Mouse (Mus musculus) heart, postnatal 0 days (tissue): ENCODE measurements around the gene Zfp94. TPM values are rescaled to one million over a fixed set of nuclear protein-coding genes. Genes with fewer than 3 reads are reported as not detected.
A peak's percentile ranks its signal among the peaks of the same experiment; 100 is the strongest.

Experiments used
- ATAC-seq: fragments of 200-750 bp; cut with Nextera tagmentation; 2 replicates; pipeline ENCODE4 v1.8.0; 2017; ENCODE audit warnings: low read depth, moderate number of reproducible peaks, moderate library complexity; ENCODE audit not compliant: insufficient read depth
- DNase-seq: peaks from one replicate; pipeline ENCODE4 v3.0.0-alpha.2; 2016; ENCODE audit warnings: low spot score
- H3K27ac ChIP-seq: fragments of 300-500 bp; sonication (generic); 2 replicates; pipeline ENCODE4 v1.5.1; 2014; ENCODE audit warnings: low read depth, mild to moderate bottlenecking
- H3K27me3 ChIP-seq: fragments of 300-500 bp; sonication (generic); 2 replicates; pipeline ENCODE4 v1.6.1; 2014; ENCODE audit warnings: low read length, mixed read lengths; ENCODE audit not compliant: control insufficient read depth, insufficient read depth
- H3K36me3 ChIP-seq: fragments of 300-500 bp; sonication (generic); replicated peaks from 2 replicates; pipeline ENCODE4 v1.6.1; 2014; ENCODE audit warnings: low read length, mixed read lengths; ENCODE audit not compliant: control insufficient read depth, insufficient read depth
- H3K4me1 ChIP-seq: fragments of 300-500 bp; sonication (generic); 2 replicates; pipeline ENCODE4 v1.6.1; 2014; ENCODE audit warnings: antibody characterized with exemption; ENCODE audit not compliant: control insufficient read depth, insufficient read depth
- H3K4me2 ChIP-seq: fragments of 300-500 bp; sonication (generic); 2 replicates; pipeline ENCODE4 v1.6.1; 2014; ENCODE audit warnings: low read depth, mild to moderate bottlenecking, low read length, moderate library complexity
- H3K4me3 ChIP-seq: fragments of 300-500 bp; sonication (generic); 2 replicates; pipeline ENCODE4 v1.5.1; 2014; ENCODE audit warnings: low read depth, low read length
- H3K9ac ChIP-seq: fragments of 300-500 bp; sonication (generic); replicated peaks from 2 replicates; pipeline ENCODE4 v1.6.1; 2014; ENCODE audit warnings: low read depth, low read length, mixed read lengths
- H3K9me3 ChIP-seq: fragments of 300-500 bp; sonication (generic); replicated peaks from 2 replicates; pipeline ENCODE4 v1.6.1; 2016; ENCODE audit warnings: low read length; ENCODE audit not compliant: control insufficient read depth
- CTCF ChIP-seq: IDR thresholded peaks from 2 replicates; pipeline ENCODE4 v1.5.1; 2016; ENCODE audit warnings: antibody characterized with exemption, control low read depth, low read depth
- EP300 ChIP-seq: IDR thresholded peaks from 2 replicates; pipeline ENCODE4 v1.6.1; 2016; ENCODE audit warnings: antibody characterized with exemption, low read depth
- WGBS: fragments of 180-500 bp; shearing (Covaris S2); extraction: QIAGEN DNeasy Blood & Tissue Kit; methylation state at CpG from one replicate; pipeline ENCODE4 v1.1.7; 2014; 5-methylcytosine and 5-hydroxymethylcytosine counted together
- microRNA-seq: library from miRNA; unstranded; fragments of <30 nt; microRNA quantifications from one replicate; pipeline ENCODE4, GENCODE M21; 2016
- polyA plus RNA-seq: library from polyadenylated mRNA; unstranded; fragments of >200 nt; fragmentation: Nextera tagmentation; extraction: Ambion mirVana; gene quantifications from 2 replicates; pipeline ENCODE4 v1.2.1, GENCODE M21; 2015
- total RNA-seq: library from RNA; depleted of rRNA; stranded (reverse); fragments of >200 nt; gene quantifications from 2 replicates; pipeline ENCODE4 v1.2.3, GENCODE M21; 2014; ENCODE audit warnings: low replicate concordance; rRNA removed

The Zfp94 gene
- total and polyA plus RNA-seq, 2 experiments from 2014 or later, result 0.95 to 2.9 TPM

- no peaks in the 10 kb centered on the region for H3K27me3 ChIP-seq
- peak within 1 kb of the TSS; percentile 67 for H3K9ac ChIP-seq
- H3K9me3 ChIP-seq, result no peaks in the 10 kb centered on the region
- peak within 1 kb of the TSS; percentile 78 for H3K4me2 ChIP-seq
- H3K4me3 ChIP-seq, result peak within 1 kb of the TSS; percentile 64
- H3K4me1 ChIP-seq, result 0 out of 2 replicates have a peak, but pooled peaks cover 3% of the 10 kb centered on the region
- peak; percentile 92 for ATAC-seq
- H3K27ac ChIP-seq, result no peak within 1 kb of the TSS
- TF ChIP-seq EP300 (no peak), CTCF (no peak)
- peak; percentile 87 for DNase-seq
- 0 out of 2 replicates have a peak, but pooled peaks cover 5% of the 10 kb centered on the region for H3K36me3 ChIP-seq
- WGBS, result 19% methylated on average over 21 of the region's 21 CpGs
Measured at GRCm38 (mm10) chr7:24254633-24255474, 61.6 kb downstream of the Zfp94 start, which contains the start of gene Zfp108. Gene Zfp108 (plus strand): TSS chr7:24254794.

- Histone ChIP-seq H3K4me3 (peak overlapping the region; percentile 64), H3K4me2 (peak overlapping the region; percentile 78), H3K9me3 (no peaks in the 10 kb centered on the region), H3K27ac (no peak overlapping the region), H3K4me1 (0 out of 2 replicates have a peak, but pooled peaks cover 3% of the 10 kb centered on the region), H3K9ac (peak overlapping the region; percentile 67), H3K27me3 (no peaks in the 10 kb centered on the region), H3K36me3 (no peaks in the 10 kb centered on the region)
- ATAC-seq (peak; percentile 38; the same call in 1 of the 2 replicates), DNase-seq (no peak)
- TF ChIP-seq EP300 (no peak), CTCF (no peak)
- 65% methylated on average over 9 of the region's 9 CpGs for WGBS
Measured at GRCm38 (mm10) chr7:24253779-24254615, 62.5 kb downstream of the Zfp94 start.

Small RNA genes lying within 50 kb of the gene (microRNA-seq; reads per million reads assigned to microRNA genes)
- not detected for gene Gm27592

Other genes with a start within 250 kb of the Zfp94 start
- gene Zfp180, start 234.7 kb downstream of the Zfp94 start, total RNA-seq, result 10.3 and 19.5 TPM in 2 replicates
- gene Zfp180, start 234.7 kb downstream of the Zfp94 start, polyA plus RNA-seq, result 6.9 and 7.1 TPM in 2 replicates
- gene Zfp112, start 204.4 kb downstream of the Zfp94 start, total RNA-seq, result 2.2 and 4.3 TPM in 2 replicates
- 3.8 and 3.9 TPM in 2 replicates for gene Zfp112, start 204.4 kb downstream of the Zfp94 start, polyA plus RNA-seq
- gene Zfp235, start 182.5 kb downstream of the Zfp94 start, total RNA-seq, result 7.7 and 8.6 TPM in 2 replicates
- 4.9 and 5.6 TPM in 2 replicates for gene Zfp235, start 182.5 kb downstream of the Zfp94 start, polyA plus RNA-seq
- gene Zfp114, start 141.6 kb downstream of the Zfp94 start, total RNA-seq, result 0.19 and 1.1 TPM in 2 replicates
- gene Zfp114, start 141.6 kb downstream of the Zfp94 start, polyA plus RNA-seq, result 0.42 and 0.86 TPM in 2 replicates
- gene Zfp111, start 105.2 kb downstream of the Zfp94 start, total RNA-seq, result 2.2 and 3.5 TPM in 2 replicates
- gene Zfp111, start 105.2 kb downstream of the Zfp94 start, polyA plus RNA-seq, result 2.4 and 2.7 TPM in 2 replicates
- gene Zfp109, start 79.1 kb downstream of the Zfp94 start, total RNA-seq, result 2.7 and 6.6 TPM in 2 replicates
- gene Zfp109, start 79.1 kb downstream of the Zfp94 start, polyA plus RNA-seq, result 1.1 and 1.2 TPM in 2 replicates
- gene Zfp108, start 61.9 kb downstream of the Zfp94 start, total RNA-seq, result 1.1 and 2.5 TPM in 2 replicates
- 1.1 and 1.5 TPM in 2 replicates for gene Zfp108, start 61.9 kb downstream of the Zfp94 start, polyA plus RNA-seq
- 6.8 and 7.8 TPM in 2 replicates for gene Zfp93, start 46.2 kb downstream of the Zfp94 start, total RNA-seq
- 4.1 and 5.0 TPM in 2 replicates for gene Zfp93, start 46.2 kb downstream of the Zfp94 start, polyA plus RNA-seq
- gene Zfp61, start 15.4 kb downstream of the Zfp94 start, total RNA-seq, result 3.4 and 14.6 TPM in 2 replicates
- gene Zfp61, start 15.4 kb downstream of the Zfp94 start, polyA plus RNA-seq, result 6.7 and 6.8 TPM in 2 replicates
- not detected in 2 replicates for gene Tescl, start 17.3 kb upstream of the Zfp94 start, total RNA-seq
- gene Tescl, start 17.3 kb upstream of the Zfp94 start, polyA plus RNA-seq, result 0.14 TPM in 1 of 2 replicates, not detected in the other
- gene Lypd5, start 32.5 kb upstream of the Zfp94 start, total RNA-seq, result not detected in 2 replicates
- not detected in 2 replicates for gene Lypd5, start 32.5 kb upstream of the Zfp94 start, polyA plus RNA-seq
- 0.69 and 2.0 TPM in 2 replicates for gene Kcnn4, start 53.6 kb upstream of the Zfp94 start, total RNA-seq
- 0.85 and 0.98 TPM in 2 replicates for gene Kcnn4, start 53.6 kb upstream of the Zfp94 start, polyA plus RNA-seq
- 15.5 and 30.2 TPM in 2 replicates for gene Smg9, start 83.0 kb upstream of the Zfp94 start, total RNA-seq
- gene Smg9, start 83.0 kb upstream of the Zfp94 start, polyA plus RNA-seq, result 13.1 and 13.5 TPM in 2 replicates
- not detected in 2 replicates for gene Irgc1, start 135.6 kb upstream of the Zfp94 start, total RNA-seq
- not detected in 2 replicates for gene Irgc1, start 135.6 kb upstream of the Zfp94 start, polyA plus RNA-seq
- 13.1 and 16.0 TPM in 2 replicates for gene Plaur, start 145.8 kb upstream of the Zfp94 start, total RNA-seq
- gene Plaur, start 145.8 kb upstream of the Zfp94 start, polyA plus RNA-seq, result 6.1 and 6.5 TPM in 2 replicates
- 14.3 and 30.5 TPM in 2 replicates for gene Cadm4, start 165.4 kb upstream of the Zfp94 start, total RNA-seq
- gene Cadm4, start 165.4 kb upstream of the Zfp94 start, polyA plus RNA-seq, result 4.1 and 4.2 TPM in 2 replicates
- 24.8 and 36.3 TPM in 2 replicates for gene Zfp428, start 190.3 kb upstream of the Zfp94 start, total RNA-seq
- 39.1 and 39.3 TPM in 2 replicates for gene Zfp428, start 190.3 kb upstream of the Zfp94 start, polyA plus RNA-seq
- gene AC161166.1, start 195.8 kb upstream of the Zfp94 start, total RNA-seq, result not detected in 2 replicates
- 0.10 and 0.19 TPM in 2 replicates for gene AC161166.1, start 195.8 kb upstream of the Zfp94 start, polyA plus RNA-seq
- 22.1 and 24.5 TPM in 2 replicates for gene Irgq, start 214.0 kb upstream of the Zfp94 start, total RNA-seq
- 4.5 and 4.8 TPM in 2 replicates for gene Irgq, start 214.0 kb upstream of the Zfp94 start, polyA plus RNA-seq
- gene Pinlyp, start 229.5 kb upstream of the Zfp94 start, total RNA-seq, result not detected in 2 replicates
- not detected in 2 replicates for gene Pinlyp, start 229.5 kb upstream of the Zfp94 start, polyA plus RNA-seq
- gene Xrcc1, start 229.6 kb upstream of the Zfp94 start, total RNA-seq, result 30.3 and 46.1 TPM in 2 replicates
- 30.7 and 31.1 TPM in 2 replicates for gene Xrcc1, start 229.6 kb upstream of the Zfp94 start, polyA plus RNA-seq